In the genomic region with DNA sequence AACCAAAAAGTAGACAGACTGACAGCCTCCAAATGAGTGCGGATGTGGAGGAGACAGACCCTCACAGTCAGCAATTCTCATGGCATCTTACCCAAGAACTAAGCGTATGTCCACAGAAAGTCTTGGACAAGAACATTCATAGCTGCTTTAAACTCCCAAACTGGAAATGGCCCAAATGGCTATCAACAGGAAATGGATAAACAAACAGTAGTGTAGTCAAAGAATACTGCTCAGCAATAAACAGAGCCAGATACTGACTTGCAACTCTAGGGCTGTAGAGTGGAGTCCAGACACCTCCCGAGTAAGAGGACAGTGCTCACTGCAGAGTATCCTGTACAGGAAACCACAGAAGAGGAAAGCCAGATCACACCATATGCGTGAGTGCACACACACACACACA, we compare ENCODE assay signal across 15 mouse cellular contexts. TPM values are rescaled to one million over a fixed set of nuclear protein-coding genes. Genes with fewer than 3 reads are reported as not detected.
DNase-seq lines count a peak whose midpoint lies in the region.
"Had no signal": no experiment of that assay in that cellular context is flagged by ENCODE, and none has a peak within 500 bp of the region (broad histone marks: within the 10 kb centered on the region; RNA-seq: fewer than 3 reads in every experiment).

No protein-coding gene starts in this region.

- DNase-seq in kidney, postnatal 14 days = peak; percentile 54
- no peak for DNase-seq in kidney, adult 18-20 months
- DNase-seq in 416B (ENCODE audit: low read depth) (peak; percentile 44), adipocyte (ENCODE audit: low spot score) (peak; percentile 59)
- DNase-seq in lung, postnatal 10 days = peak; percentile 79
- no peak for DNase-seq in adrenal gland, postnatal 10 days
- no peak for DNase-seq in layer of hippocampus, postnatal 36 days
- DNase-seq: adrenal gland, postnatal 25 days; cerebellum, adult 11 months; cerebellum, postnatal 10 days; gastrocnemius, postnatal 25 days; heart, adult 2 months; left cerebral cortex, postnatal 4 days; spleen, adult 18-20 months; thymus, adult 2 months had no signal

RNA-seq across cellular contexts. Expression of a gene that starts 35.8 kb away (rescaled TPM):
- total RNA-seq in adrenal gland, postnatal 10 days (2021) = 10 to 100 TPM; 24.6 to 26.8 TPM
- 10 to 100 TPM; 69.4 to 69.8 TPM for total RNA-seq in layer of hippocampus, postnatal 36 days (2021)

RNA-seq across cellular contexts. Expression of a gene that starts 48.1 kb away (rescaled TPM):
- 100 to 1,000 TPM in 1 of 2 experiments, 10 to 100 TPM in 1; 36.5 to 121 TPM for total RNA-seq in adrenal gland, postnatal 10 days (2021)
- 10 to 100 TPM; 58.1 to 60.0 TPM for total RNA-seq in layer of hippocampus, postnatal 36 days (2021)

RNA-seq across cellular contexts. Expression of a gene that starts 49.1 kb away (rescaled TPM):
- total RNA-seq in adrenal gland, postnatal 10 days (2021) = 1 to 10 TPM; 3.6 to 3.7 TPM
- 1 to 10 TPM; 4.2 to 4.4 TPM for total RNA-seq in layer of hippocampus, postnatal 36 days (2021)

Comparison
In these comparisons a context has a peak if more than half of its experiments do, and no peak if none do; other contexts are left out.
1. DNase-seq: peak in kidney, postnatal 14 days (single experiment), 416B (single experiment), adipocyte (single experiment) and lung, postnatal 10 days (single experiment); none in kidney, adult 18-20 months (single experiment), adrenal gland, postnatal 10 days (single experiment) and layer of hippocampus, postnatal 36 days (0 of 2).